Mouse (Mus musculus) lung, postnatal 10 days (tissue): ENCODE data around the gene Itga3.

Source experiments
- DNase-seq: peaks from one replicate; pipeline ENCODE4 v3.0.0; 2021

Itga3 gene

GRCm38 (mm10) chr11:95070140-95071107 lies 6.2 kb downstream of the Itga3 start:
- no peak for DNase-seq

- no peak for DNase-seq
These were observed 7.2 kb downstream of the Itga3 start for GRCm38 (mm10) chr11:95069226-95069957.

GRCm38 (mm10) chr11:95056768-95057501 lies 19.7 kb downstream of the Itga3 start:
- DNase-seq, result no peak

GRCm38 (mm10) chr11:95053062-95053461 lies 23.5 kb downstream of the Itga3 start:
- peak; percentile 47 for DNase-seq

- DNase-seq, result peak; percentile 75
These were observed 29.5 kb downstream of the Itga3 start for GRCm38 (mm10) chr11:95046980-95047680.

DNA sequence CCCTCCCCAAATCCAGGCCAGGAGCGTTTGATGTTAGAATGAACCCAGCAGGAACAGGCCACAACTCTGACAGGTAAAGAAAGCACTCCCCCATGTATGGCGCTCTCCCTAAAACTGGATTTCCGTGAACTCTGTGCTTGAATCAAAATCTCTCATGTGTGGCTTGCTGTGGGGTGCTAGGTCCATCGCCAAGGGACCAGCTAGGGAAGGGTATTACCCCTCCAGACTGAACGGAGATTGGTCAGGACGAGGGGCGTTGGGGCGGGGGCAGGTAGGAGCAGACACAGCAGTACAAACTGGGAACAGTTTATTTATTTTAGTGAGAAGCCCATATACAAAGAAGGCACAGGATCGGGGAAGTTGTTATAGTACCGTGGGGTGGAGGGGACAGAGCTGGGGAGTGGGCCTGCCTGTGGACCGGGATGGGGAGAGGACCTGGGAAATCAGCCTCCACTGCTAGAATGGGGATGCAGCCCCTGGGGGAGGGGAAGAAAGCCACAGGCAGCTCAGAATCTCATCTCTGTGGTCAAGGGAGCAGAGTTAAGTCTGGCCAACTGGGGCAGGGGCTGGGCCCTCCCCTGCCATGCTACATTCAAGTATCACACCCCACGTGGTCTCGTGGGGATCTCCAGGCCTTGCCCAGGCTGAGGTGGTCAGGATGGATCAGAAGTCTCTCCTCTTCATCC lies 32.3 kb downstream of the Itga3 start:
- no peak for DNase-seq

- no peak for DNase-seq
These were observed 33.0 kb downstream of the Itga3 start for GRCm38 (mm10) chr11:95043608-95044007.

GRCm38 (mm10) chr11:95043060-95043459 lies 33.5 kb downstream of the Itga3 start:
- DNase-seq, result no peak

DNA sequence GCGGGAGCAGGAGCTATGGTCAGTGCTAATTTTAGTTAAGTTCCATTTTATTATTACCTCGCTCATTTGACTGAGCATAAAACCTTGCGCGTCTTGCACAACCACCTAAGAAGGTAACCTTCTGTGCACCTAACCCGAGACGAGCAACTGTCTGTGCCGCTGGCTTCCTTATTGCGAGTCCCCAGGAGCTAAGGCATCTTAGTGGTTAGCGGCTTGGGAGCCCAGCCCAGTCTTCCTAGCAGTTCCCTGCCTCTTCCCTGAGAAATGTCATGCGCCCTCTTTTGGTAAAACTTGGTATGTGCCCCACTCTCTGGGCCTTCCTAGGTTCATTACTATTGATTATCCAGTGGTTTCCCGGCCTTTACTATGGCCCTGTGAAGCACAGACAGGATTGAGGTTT lies 34.5 kb downstream of the Itga3 start:
- peak; percentile 92 for DNase-seq

- peak; percentile 98 for DNase-seq
These were observed 35.4 kb downstream of the Itga3 start, which contains the start of gene Pdk2 for GRCm38 (mm10) chr11:95041139-95041609. TSS of gene Pdk2 (minus strand) at chr11:95041354.

- DNase-seq, result peak; percentile 79
These were observed 36.0 kb downstream of the Itga3 start for GRCm38 (mm10) chr11:95040491-95041138.

- DNase-seq, result no peak
These were observed 36.8 kb downstream of the Itga3 start for GRCm38 (mm10) chr11:95039766-95040165.

GRCm38 (mm10) chr11:95038818-95039655 lies 37.6 kb downstream of the Itga3 start:
- DNase-seq, result no peak

DNA sequence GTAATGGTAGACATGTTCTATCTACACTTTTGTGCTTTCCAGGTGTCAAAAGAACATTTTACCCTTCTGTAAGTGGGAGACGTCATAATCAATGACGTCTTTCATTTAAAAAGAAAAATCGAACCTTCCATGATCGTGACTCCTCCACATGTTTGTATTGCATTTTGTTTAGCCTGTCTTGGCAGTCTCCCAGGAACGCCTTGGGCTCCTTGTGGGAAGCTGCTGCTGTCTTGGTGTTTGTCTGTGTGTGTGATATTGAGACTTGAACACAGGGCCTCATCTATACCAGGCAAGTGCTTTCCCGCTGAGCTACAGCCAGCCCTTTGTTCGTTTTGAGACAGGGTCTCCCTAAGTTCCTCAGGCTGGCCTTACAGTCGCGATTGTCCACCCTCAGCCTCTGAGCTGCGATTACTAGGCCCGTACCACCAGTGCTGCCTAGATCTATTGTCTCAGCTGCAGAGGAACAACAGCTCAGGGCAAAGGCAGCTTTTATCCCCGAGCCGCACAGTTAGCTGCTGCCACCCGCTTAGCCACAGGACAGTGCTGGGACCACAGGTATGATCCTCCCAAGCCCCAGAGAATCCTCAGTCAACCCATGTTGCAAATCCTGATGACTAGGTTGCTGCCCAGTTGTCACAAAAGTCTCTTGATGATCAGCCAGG lies 38.3 kb downstream of the Itga3 start:
- no peak for DNase-seq

GRCm38 (mm10) chr11:95037306-95037705 lies 39.3 kb downstream of the Itga3 start:
- no peak for DNase-seq

DNA sequence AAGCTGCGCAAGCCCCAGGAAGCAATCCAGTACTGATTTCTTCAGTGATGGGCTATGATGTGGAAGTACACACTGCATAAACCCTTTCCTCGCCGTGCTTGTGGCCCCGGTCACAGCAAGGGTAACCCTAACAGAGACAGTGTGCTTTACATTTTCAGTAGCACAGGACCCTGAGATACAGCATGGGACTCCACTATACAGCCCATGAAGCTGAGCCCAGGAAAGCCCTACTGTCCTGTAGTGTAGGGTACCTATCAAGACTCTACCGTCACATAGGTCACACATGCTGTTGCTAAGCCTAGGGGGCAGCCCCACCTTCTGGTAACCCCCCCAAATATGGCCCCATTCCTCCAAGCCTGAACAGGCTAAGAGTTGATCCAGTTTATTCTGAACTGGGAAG lies 40.1 kb downstream of the Itga3 start:
- no peak for DNase-seq

- DNase-seq, result no peak
These were observed 41.7 kb downstream of the Itga3 start for GRCm38 (mm10) chr11:95034902-95035301.

- no peak for DNase-seq
These were observed 43.0 kb downstream of the Itga3 start for GRCm38 (mm10) chr11:95033617-95034016.

- DNase-seq, result no peak
These were observed 43.7 kb downstream of the Itga3 start for GRCm38 (mm10) chr11:95032945-95033344.
